Mouse (Mus musculus): Measurements from ENCODE around the gene Itgb1bp2.
A peak's percentile ranks its signal among the peaks of the same experiment; 100 is the strongest.

Itgb1bp2 gene

GRCm38 (mm10) chrX:101448886-101449475, at the start of gene Itgb1bp2:
TSS of gene Itgb1bp2 (plus strand) at chrX:101449088.
- DNase-seq (ENCODE audit: low spot score in 2 of 2), result peak in 1 of 2 experiments; percentile 1

DNA sequence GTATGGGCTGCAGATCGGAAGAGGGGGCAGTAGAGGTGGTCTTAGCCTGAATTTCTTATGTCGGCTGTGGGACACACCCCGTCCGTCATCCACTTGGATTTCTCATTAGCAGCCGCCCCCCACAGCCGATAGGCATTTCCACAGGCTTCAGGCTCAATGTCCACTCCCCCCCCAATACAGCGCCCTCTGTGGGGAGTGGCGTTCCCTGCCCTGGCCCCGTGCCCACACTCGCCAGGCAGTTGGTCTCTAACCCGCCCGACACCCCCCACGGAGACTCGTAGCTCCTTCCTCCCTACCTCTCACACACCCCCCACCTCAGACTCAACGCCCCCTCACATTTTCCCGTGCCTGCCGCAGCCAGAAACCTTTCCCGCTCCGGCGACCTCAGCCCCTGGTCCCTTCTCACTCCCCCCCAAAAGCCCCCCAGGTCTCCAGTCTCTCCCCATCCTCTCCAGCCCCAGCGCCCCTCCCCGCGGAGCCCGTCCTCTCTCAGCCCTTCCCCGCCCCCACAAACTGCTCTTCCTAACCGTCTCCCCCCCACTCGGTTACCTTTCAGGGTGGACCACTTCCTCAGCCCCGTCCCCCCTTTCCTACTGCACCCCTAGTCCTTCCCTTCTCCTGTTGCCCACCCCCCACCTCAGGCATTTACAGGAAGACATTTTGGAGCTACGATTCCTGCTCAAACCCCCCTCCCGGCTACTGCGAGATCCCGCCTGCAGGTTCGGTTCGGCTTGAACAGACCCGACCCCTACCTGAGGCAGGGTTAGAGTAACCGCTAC, 29.8 kb upstream of the Itgb1bp2 start:
- DNase-seq (ENCODE audit: low spot score in 2 of 2), result peak in 1 of 2 experiments; percentile 16

- DNase-seq (ENCODE audit: low spot score in 2 of 2), result peak; percentile 70 to 71
These were observed 28.9 kb upstream of the Itgb1bp2 start for GRCm38 (mm10) chrX:101419725-101420699.

- DNase-seq (ENCODE audit: low spot score in 2 of 2), result no peak
These were observed 28.2 kb upstream of the Itgb1bp2 start, which contains the start of gene Zmym3 for GRCm38 (mm10) chrX:101420700-101421095. TSS of gene Zmym3 (minus strand) at chrX:101420849.

- DNase-seq (ENCODE audit: low spot score in 2 of 2), result no peak
These were observed 25.4 kb upstream of the Itgb1bp2 start for GRCm38 (mm10) chrX:101423462-101423861.

DNA sequence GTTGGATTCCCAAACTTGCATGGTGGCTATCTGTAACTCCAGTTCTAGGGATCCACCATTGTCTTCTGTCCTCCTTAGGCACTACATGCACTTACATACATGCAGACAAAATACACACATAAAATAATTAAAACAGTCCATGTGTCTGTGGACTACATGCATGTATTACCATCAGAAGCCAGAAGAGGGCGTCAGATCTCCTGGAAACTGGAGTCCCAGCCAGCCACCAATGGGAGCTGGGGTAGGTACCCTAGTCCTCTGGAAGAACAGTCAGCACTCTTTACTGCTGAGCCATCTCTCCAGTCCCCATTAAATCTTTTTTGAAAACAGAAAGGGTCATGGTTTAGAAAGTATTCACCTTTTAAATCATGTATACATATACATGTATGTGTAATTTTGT, 21.1 kb upstream of the Itgb1bp2 start:
- no peak for DNase-seq (ENCODE audit: low spot score in 2 of 2)

- DNase-seq (ENCODE audit: low spot score in 2 of 2), result no peak
These were observed 20.1 kb upstream of the Itgb1bp2 start for GRCm38 (mm10) chrX:101428785-101429141.

GRCm38 (mm10) chrX:101429142-101429949, 19.5 kb upstream of the Itgb1bp2 start, which contains the start of gene Nono:
TSS of gene Nono (plus strand) at chrX:101429318.
- peak; percentile 52 to 72 for DNase-seq (ENCODE audit: low spot score in 2 of 2)

- DNase-seq (ENCODE audit: low spot score in 2 of 2), result no peak
These were observed 18.9 kb upstream of the Itgb1bp2 start for GRCm38 (mm10) chrX:101429976-101430375.

- DNase-seq (ENCODE audit: low spot score in 2 of 2), result no peak
These were observed 2.3 kb downstream of the Itgb1bp2 start for GRCm38 (mm10) chrX:101451147-101451546.

DNA sequence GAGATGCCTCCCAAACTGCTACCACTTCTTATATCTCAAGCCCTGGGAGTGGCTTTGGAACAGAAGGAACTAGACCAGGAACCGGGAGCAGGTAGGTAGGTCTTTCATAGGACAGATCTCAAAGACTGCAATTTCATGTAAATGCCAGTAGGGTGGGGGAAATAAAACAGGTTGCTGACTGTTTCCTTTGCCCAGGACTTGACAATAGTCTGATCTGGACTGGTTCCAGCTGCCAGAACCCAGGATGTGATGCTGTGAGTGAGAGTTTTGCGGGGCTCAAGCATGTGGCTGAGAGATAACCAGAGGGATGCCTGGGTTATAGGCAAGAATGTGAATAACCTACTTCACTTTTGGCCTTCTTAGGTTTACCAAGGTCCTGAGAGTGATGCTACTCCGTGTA, 2.7 kb downstream of the Itgb1bp2 start:
- no peak for DNase-seq (ENCODE audit: low spot score in 2 of 2)

DNA sequence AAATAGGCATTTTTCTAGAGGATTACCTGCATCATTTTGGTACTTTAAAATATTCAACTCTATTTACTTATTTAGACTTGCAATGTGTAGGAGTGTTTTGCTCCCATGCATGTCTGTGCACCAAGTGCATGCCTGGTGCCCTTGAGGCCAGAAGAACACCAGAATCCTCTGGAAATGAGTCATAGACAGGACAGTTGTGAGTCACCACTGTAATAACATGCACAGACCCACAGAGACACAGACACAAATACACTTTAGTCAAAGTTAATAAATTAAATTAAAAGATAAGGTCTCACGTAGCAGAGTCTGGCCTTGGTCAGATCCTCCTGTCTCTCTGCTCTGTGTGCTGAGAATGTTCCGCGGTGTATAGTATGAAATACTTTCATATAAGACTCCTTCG, 23.3 kb downstream of the Itgb1bp2 start:
- no peak for DNase-seq (ENCODE audit: low spot score in 2 of 2)

- no peak for DNase-seq (ENCODE audit: low spot score in 2 of 2)
These were observed 32.9 kb downstream of the Itgb1bp2 start for GRCm38 (mm10) chrX:101481604-101482350.

DNA sequence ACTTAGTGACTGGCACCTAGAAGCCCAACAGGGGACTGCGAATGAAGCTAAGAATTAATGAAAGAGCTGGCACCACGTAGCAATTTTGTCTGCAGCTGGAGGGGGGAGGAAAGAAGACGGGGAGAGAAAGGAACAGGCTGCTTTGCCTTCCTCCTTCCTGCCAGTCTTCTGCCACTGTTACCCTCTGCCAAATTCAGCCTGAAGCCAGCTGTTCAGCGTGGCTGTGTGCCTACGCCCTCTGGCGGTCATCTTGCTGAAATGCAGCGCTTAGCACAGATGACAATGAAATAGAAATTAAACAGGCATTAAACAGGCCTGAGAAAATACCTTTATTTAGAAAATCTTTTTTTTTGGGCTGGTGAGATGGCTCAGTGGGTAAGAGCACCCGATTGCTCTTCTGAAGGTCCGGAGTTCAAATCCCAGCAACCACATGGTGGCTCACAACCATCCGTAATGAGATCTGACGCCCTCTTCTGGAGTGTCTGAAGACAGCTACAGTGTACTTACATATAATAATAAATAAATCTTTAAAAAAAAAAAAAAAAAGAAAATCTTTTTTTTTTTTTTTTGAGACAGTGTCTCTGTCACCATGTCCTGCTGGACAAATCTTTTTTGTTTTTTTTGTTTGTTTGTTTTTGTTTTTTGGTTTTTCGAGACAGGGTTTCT, 37.7 kb downstream of the Itgb1bp2 start:
- DNase-seq (ENCODE audit: low spot score in 2 of 2), result peak; percentile 10
